Mouse (Mus musculus): ENCODE data around the gene Hpcal1. TPM values are rescaled to one million over a fixed set of nuclear protein-coding genes. Genes with fewer than 3 reads are reported as not detected.

The Hpcal1 gene
- polyA plus RNA-seq, 1 experiment from 2014 or later: 48.9 TPM

DNA sequence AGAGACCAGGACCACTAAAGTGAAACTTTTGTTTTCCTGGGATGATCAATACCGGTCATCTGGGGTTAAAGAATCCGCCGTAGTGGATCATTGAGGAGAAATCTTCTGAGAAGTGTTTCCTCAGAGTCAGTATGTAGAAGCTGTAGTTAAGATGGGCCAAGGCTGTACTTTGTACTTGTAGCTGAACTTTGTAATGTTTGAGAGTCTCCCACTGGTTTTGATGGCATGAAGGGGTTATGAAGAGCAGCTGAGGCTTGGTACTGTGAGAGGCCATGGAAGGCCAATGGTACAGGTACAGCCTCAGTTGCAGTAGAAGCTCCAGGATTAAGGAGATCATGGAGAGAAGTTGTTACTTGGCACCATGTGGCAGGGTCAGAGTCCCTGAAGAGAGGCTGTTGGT lies 13.2 kb downstream of the Hpcal1 start:
- WGBS: 95% methylated on average over 3 of the region's 3 CpGs
- Histone ChIP-seq H3K27me3 (no peaks in the 10 kb centered on the region), H3K9me3 (replicated peaks) (no peaks in the 10 kb centered on the region), H3K4me1 (peaks cover 28% of the 10 kb centered on the region), H3K36me3 (no peaks in the 10 kb centered on the region), H3K4me2 (replicated peaks) (no peak overlapping the region), H3K27ac (no peak overlapping the region), H3K9ac (no peak overlapping the region), H3K4me3 (no peak overlapping the region)
- ATAC-seq (ENCODE audit: low FRiP score): no peak

- Histone ChIP-seq H3K27ac (no peak overlapping the region), H3K9me3 (replicated peaks) (no peaks in the 10 kb centered on the region; the same call in 1 of the 2 replicates), H3K4me3 (no peak overlapping the region), H3K36me3 (no peaks in the 10 kb centered on the region), H3K27me3 (no peaks in the 10 kb centered on the region), H3K9ac (no peak overlapping the region), H3K4me2 (replicated peaks) (no peak overlapping the region), H3K4me1 (peaks cover 26% of the 10 kb centered on the region)
- no peak for ATAC-seq (ENCODE audit: low FRiP score)
Measured at GRCm38 (mm10) chr12:17707472-17707871, 16.8 kb downstream of the Hpcal1 start.

DNA sequence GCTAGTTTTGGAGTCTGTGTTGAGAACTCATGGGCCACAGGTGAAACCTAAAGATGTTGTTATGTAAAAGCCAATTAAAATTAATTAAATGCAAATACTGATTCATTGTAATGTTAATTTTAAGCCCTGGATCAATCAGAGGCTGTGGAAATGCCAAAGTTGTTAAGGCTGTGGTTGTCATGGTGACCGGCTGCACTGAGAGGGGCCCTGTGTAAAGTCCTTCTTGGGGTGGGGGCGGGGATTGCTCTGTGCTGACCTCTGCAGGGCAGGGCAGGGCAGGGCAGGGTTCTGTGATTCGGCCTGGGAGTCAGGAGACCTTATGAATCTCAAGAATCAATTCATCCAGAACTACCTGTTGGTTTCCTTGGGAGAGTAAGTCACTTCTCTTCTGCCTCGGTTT lies 18.8 kb downstream of the Hpcal1 start:
- Histone ChIP-seq H3K9ac (no peak overlapping the region), H3K4me3 (no peak overlapping the region), H3K4me1 (peaks cover 26% of the 10 kb centered on the region), H3K27me3 (no peaks in the 10 kb centered on the region), H3K4me2 (replicated peaks) (no peak overlapping the region), H3K36me3 (no peaks in the 10 kb centered on the region), H3K9me3 (replicated peaks) (no peaks in the 10 kb centered on the region; the same call in 1 of the 2 replicates), H3K27ac (no peak overlapping the region)
- WGBS: 12% methylated on average over 4 of the region's 4 CpGs
- ATAC-seq (ENCODE audit: low FRiP score): peak; percentile 53; the same call in 1 of the 2 replicates

DNA sequence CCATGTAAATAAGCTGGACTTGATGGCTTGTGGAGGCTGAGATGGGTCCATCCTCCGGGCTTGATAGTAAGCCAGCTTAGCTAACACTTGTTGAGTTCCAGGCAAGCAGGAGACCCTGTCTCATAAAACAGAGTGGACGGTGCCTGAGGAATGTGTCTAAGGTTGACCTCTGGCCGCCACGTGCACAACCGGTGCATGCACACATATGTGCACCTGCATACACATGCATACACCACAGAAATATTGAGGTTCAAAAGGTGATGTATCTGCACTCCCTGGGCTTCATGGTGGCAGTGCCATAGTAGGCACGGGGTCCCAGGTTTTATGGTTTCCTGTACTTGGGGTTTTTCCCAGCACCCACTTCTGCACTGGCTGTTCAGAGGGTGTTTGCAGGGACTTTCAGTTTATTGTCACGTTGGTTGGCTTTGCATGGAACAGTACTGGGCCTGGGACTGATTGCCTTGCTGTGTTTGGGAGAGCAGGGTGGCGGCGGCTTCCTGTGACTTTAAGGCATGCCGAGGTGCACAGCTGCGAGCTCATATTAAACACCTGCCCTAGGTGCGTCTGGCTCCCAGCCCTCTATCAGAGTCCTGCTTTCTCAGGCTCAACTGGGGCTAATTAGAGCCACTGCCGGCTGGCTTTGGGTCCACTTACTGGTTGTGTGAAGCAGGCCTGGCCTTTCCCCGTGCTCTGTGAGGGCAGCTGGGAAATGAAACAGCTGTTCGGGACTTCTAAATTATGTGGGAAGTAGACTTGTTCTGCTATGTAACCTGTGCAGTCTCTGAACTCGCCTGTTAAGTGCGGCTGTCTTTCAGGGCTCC lies 19.5 kb downstream of the Hpcal1 start:
- H3K9ac ChIP-seq: no peak overlapping the region
- no peak overlapping the region for H3K4me2 ChIP-seq (replicated peaks)
- no peak overlapping the region for H3K4me3 ChIP-seq
- no peaks in the 10 kb centered on the region for H3K36me3 ChIP-seq
- no peaks in the 10 kb centered on the region; the same call in 1 of the 2 replicates for H3K9me3 ChIP-seq (replicated peaks)
- WGBS: 72% methylated on average over 17 of the region's 17 CpGs
- H3K27ac ChIP-seq: no peak overlapping the region
- peak; percentile 39; the same call in 1 of the 2 replicates for ATAC-seq (ENCODE audit: low FRiP score)
- peaks cover 26% of the 10 kb centered on the region for H3K4me1 ChIP-seq
- H3K27me3 ChIP-seq: no peaks in the 10 kb centered on the region

- H3K9me3 ChIP-seq (replicated peaks): no peaks in the 10 kb centered on the region; the same call in 1 of the 2 replicates
- H3K36me3 ChIP-seq: no peaks in the 10 kb centered on the region
- peaks cover 26% of the 10 kb centered on the region for H3K4me1 ChIP-seq
- WGBS: 60% methylated on average over 3 of the region's 3 CpGs
- no peaks in the 10 kb centered on the region for H3K27me3 ChIP-seq
- no peak overlapping the region for H3K27ac ChIP-seq
- no peak overlapping the region for H3K9ac ChIP-seq
- no peak overlapping the region for H3K4me3 ChIP-seq
- ATAC-seq (ENCODE audit: low FRiP score): peak; percentile 15; the same call in 1 of the 2 replicates
- H3K4me2 ChIP-seq (replicated peaks): no peak overlapping the region
Measured at GRCm38 (mm10) chr12:17710747-17711092, 20.1 kb downstream of the Hpcal1 start.

GRCm38 (mm10) chr12:17711731-17712388 lies 21.2 kb downstream of the Hpcal1 start:
- Histone ChIP-seq H3K27me3 (no peaks in the 10 kb centered on the region), H3K4me3 (no peak overlapping the region), H3K36me3 (no peaks in the 10 kb centered on the region), H3K27ac (no peak overlapping the region), H3K4me2 (replicated peaks) (no peak overlapping the region), H3K4me1 (peaks cover 26% of the 10 kb centered on the region), H3K9ac (no peak overlapping the region), H3K9me3 (replicated peaks) (no peaks in the 10 kb centered on the region; the same call in 1 of the 2 replicates)
- no peak for ATAC-seq (ENCODE audit: low FRiP score)
- 72% methylated on average over 6 of the region's 6 CpGs for WGBS

DNA sequence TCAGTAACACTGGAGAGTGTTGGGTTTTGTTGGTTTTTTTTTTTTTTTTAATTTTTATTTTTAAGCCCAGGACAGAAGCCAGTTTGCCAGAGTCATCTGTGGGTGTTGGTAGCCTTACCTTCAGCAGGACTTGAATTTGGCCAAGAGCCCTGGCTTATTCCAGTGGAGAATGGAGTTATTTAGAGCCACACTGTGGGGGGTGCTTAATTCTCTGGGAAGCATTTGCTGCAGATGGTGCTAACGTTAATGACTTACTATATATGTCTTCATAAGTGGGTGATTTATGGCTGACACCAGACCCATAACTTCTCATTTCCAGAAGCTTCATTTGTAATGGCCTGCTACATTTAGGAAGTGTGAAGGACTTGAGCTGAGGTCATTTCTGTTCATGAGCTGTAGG lies 21.9 kb downstream of the Hpcal1 start:
- Histone ChIP-seq H3K27ac (no peak overlapping the region), H3K4me3 (no peak overlapping the region), H3K9ac (no peak overlapping the region), H3K4me1 (peaks cover 26% of the 10 kb centered on the region), H3K36me3 (no peaks in the 10 kb centered on the region), H3K27me3 (no peaks in the 10 kb centered on the region), H3K4me2 (replicated peaks) (no peak overlapping the region), H3K9me3 (replicated peaks) (no peaks in the 10 kb centered on the region; the same call in 1 of the 2 replicates)
- WGBS: 66% methylated on average over 1 of the region's 1 CpGs
- ATAC-seq (ENCODE audit: low FRiP score): no peak

DNA sequence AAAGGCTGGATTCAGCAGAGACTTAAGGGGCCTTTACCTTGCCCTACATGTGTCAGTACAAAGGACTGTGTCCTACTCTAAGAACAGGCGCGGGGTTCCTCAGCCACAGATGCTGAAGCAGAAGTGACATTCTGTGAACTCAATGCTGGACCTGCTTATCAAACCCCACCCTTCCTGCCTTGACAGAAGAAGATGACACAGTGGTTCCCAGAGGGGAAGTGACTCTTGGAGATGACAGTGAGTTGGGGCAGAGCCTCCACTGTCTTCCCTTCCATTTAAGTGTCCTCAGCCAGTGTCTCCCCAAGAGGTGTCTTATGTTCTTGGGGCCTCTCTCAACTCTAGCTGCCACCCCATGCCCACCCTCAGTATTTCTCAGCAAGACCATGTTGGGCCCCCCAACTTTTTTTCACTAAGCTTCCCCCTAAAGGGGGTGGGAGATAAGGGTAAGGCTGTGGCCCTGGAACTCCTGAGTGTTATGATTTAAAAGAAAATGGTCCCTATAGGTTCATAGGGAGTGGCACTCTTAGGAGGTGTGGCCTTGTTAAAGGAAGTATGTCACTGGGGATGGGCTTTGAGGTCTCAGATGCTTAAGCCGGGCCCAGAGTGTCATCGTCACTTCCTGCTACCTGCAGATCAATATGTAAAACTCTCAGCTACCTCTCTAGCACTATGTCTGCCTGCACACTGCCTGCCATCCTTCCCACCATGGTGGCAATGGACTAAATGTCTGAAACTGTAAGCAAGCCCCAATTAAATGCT lies 25.2 kb downstream of the Hpcal1 start:
- Histone ChIP-seq H3K27me3 (no peaks in the 10 kb centered on the region), H3K4me2 (replicated peaks) (no peak overlapping the region), H3K9me3 (replicated peaks) (no peaks in the 10 kb centered on the region; the same call in 1 of the 2 replicates), H3K27ac (no peak overlapping the region), H3K4me1 (peaks cover 1% of the 10 kb centered on the region), H3K36me3 (0 out of 2 replicates have a peak, but pooled peaks cover 2% of the 10 kb centered on the region), H3K9ac (no peak overlapping the region), H3K4me3 (no peak overlapping the region)
- 94% methylated on average over 4 of the region's 4 CpGs for WGBS
- ATAC-seq (ENCODE audit: low FRiP score): no peak

DNA sequence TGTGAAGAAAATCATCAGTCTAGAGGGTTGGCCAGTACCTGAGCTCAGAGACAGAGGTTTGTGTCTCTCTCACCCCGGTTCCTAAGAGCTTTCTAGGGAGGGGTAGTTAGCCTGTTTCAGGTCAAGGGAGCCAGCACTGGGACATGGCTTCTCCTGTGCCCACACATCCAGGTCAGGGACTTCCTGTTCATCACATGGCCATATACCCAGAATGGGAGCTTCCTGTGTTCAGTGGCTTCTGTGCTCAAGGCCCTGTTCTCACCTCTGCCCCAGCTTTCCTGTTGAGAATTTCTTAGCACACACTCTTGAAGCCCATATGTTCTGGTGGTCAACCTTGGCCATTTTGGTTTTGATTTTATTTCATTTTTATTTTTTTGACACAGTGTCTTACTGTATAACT lies 26.6 kb downstream of the Hpcal1 start:
- Histone ChIP-seq H3K27me3 (no peaks in the 10 kb centered on the region), H3K9ac (no peak overlapping the region), H3K9me3 (replicated peaks) (no peaks in the 10 kb centered on the region), H3K4me2 (replicated peaks) (no peak overlapping the region), H3K4me1 (no peaks in the 10 kb centered on the region), H3K36me3 (0 out of 2 replicates have a peak, but pooled peaks cover 2% of the 10 kb centered on the region), H3K4me3 (no peak overlapping the region), H3K27ac (no peak overlapping the region)
- no peak for ATAC-seq (ENCODE audit: low FRiP score)
- 92% methylated on average over 1 of the region's 1 CpGs for WGBS

GRCm38 (mm10) chr12:17718146-17718545 lies 27.5 kb downstream of the Hpcal1 start:
- Histone ChIP-seq H3K9me3 (replicated peaks) (no peaks in the 10 kb centered on the region), H3K36me3 (0 out of 2 replicates have a peak, but pooled peaks cover 2% of the 10 kb centered on the region), H3K4me1 (no peaks in the 10 kb centered on the region), H3K27me3 (no peaks in the 10 kb centered on the region), H3K4me3 (no peak overlapping the region), H3K4me2 (replicated peaks) (no peak overlapping the region), H3K9ac (no peak overlapping the region), H3K27ac (no peak overlapping the region)
- WGBS: 75% methylated on average over 6 of the region's 6 CpGs
- ATAC-seq (ENCODE audit: low FRiP score): no peak

DNA sequence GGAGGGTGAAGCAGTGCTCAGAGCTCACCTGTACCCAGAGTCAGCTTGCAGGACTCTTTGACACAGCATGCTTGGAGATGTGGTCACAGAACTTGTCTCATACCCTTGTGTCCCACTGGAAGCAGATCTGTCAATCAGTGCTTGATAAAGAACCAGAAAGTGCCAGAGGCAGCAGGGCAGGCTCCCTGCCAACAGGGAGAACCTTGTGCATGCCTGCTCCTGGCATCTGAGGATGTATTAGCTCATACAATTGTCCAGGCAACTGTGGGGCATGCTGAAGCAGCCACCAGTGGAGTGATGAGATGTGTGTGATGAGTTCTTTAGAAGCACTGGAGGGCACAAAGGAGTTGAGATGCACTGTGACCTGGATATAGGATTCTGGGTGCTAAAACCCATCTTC lies 30.4 kb downstream of the Hpcal1 start:
- Histone ChIP-seq H3K27ac (no peak overlapping the region), H3K4me1 (peaks cover 10% of the 10 kb centered on the region), H3K9me3 (replicated peaks) (no peaks in the 10 kb centered on the region), H3K4me3 (no peak overlapping the region), H3K36me3 (0 out of 2 replicates have a peak, but pooled peaks cover 2% of the 10 kb centered on the region), H3K9ac (no peak overlapping the region), H3K27me3 (no peaks in the 10 kb centered on the region), H3K4me2 (replicated peaks) (no peak overlapping the region)
- no peak for ATAC-seq (ENCODE audit: low FRiP score)
